Mouse (Mus musculus) forebrain, embryonic 12.5 days (tissue): ENCODE measurements around the gene Ptprn2. TPM values are rescaled to one million over a fixed set of nuclear protein-coding genes. Genes with fewer than 3 reads are reported as not detected.
A peak's percentile ranks its signal among the peaks of the same experiment; 100 is the strongest.

Experiments used
- ATAC-seq: fragments of 200-750 bp; cut with Nextera tagmentation; 2 replicates; pipeline ENCODE4 v1.8.0; 2017; ENCODE audit warnings: moderate TSS enrichment; ENCODE audit not compliant: low FRiP score
- H3K27ac ChIP-seq: fragments of 300-500 bp; sonication (generic); 2 replicates; pipeline ENCODE4 v1.5.1; 2016; ENCODE audit warnings: mild to moderate bottlenecking
- H3K27me3 ChIP-seq: fragments of 300-500 bp; sonication (generic); 2 replicates; pipeline ENCODE4 v1.6.1; 2016; ENCODE audit warnings: mild to moderate bottlenecking
- H3K36me3 ChIP-seq: fragments of 300-500 bp; sonication (generic); replicated peaks from 2 replicates; pipeline ENCODE4 v1.6.1; 2016; ENCODE audit warnings: mild to moderate bottlenecking
- H3K4me1 ChIP-seq: fragments of 300-500 bp; sonication (generic); 2 replicates; pipeline ENCODE4 v1.6.1; 2016
- H3K4me2 ChIP-seq: fragments of 300-500 bp; sonication (generic); 2 replicates; pipeline ENCODE4 v1.6.1; 2016; ENCODE audit warnings: mild to moderate bottlenecking, moderate library complexity
- H3K4me3 ChIP-seq: fragments of 300-500 bp; sonication (generic); replicated peaks from 2 replicates; pipeline ENCODE4 v1.5.1; 2016; ENCODE audit warnings: mild to moderate bottlenecking
- H3K9ac ChIP-seq: fragments of 300-500 bp; sonication (generic); 2 replicates; pipeline ENCODE4 v1.6.1; 2016; ENCODE audit warnings: mild to moderate bottlenecking
- H3K9me3 ChIP-seq: fragments of 300-500 bp; sonication (generic); 2 replicates; pipeline ENCODE4 v1.6.1; 2016
- WGBS: fragments of 180-500 bp; shearing (Covaris S2); methylation state at CpG from one replicate; pipeline ENCODE4 v1.1.7; 2016; 5-methylcytosine and 5-hydroxymethylcytosine counted together
- polyA plus RNA-seq: library from polyadenylated mRNA; unstranded; fragments of >200 nt; fragmentation: Nextera tagmentation; extraction: Ambion mirVana; gene quantifications from 2 replicates; pipeline ENCODE4 v1.2.1, GENCODE M21; 2016

Ptprn2 gene
- polyA plus RNA-seq, 1 experiment from 2014 or later, result 8.8 TPM

GRCm38 (mm10) chr12:116598123-116599005, 112.8 kb downstream of the Ptprn2 start:
- 75% methylated on average over 8 of the region's 8 CpGs for WGBS
- H3K4me3 ChIP-seq, result no peak overlapping the region
- H3K27me3 ChIP-seq, result no peaks in the 10 kb centered on the region
- no peak overlapping the region for H3K27ac ChIP-seq
- ATAC-seq, result no peak
- no peaks in the 10 kb centered on the region for H3K36me3 ChIP-seq
- no peak overlapping the region for H3K4me2 ChIP-seq
- no peaks in the 10 kb centered on the region for H3K9me3 ChIP-seq
- H3K4me1 ChIP-seq, result peaks cover 31% of the 10 kb centered on the region
- no peak overlapping the region for H3K9ac ChIP-seq

DNA sequence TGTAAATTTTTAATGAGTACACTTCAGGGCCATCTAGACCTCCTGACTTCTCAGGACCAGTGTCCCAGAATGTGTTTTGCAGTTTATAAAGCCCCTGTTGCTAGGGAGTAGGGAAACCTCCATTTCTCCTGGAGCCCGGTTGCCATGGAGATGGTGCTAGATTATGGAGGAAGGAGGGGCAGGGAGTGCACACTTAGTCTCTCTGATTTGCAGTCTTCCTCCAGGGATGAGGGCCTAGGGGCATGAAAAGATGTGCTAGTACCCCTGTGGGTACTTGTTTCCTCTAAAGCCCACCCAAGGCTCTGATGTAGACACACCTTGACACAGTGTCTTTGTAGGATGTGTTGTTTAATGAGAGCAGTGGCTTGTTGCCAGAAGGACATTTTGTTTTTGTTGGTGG, 114.0 kb downstream of the Ptprn2 start:
- H3K4me2 ChIP-seq, result no peak overlapping the region
- H3K4me3 ChIP-seq, result no peak overlapping the region
- no peak overlapping the region for H3K9ac ChIP-seq
- peak; percentile 82 for ATAC-seq
- no peaks in the 10 kb centered on the region for H3K36me3 ChIP-seq
- WGBS, result 60% methylated on average over 1 of the region's 1 CpGs
- H3K4me1 ChIP-seq, result peaks cover 31% of the 10 kb centered on the region
- peak overlapping the region; percentile 54; the same call in 1 of the 2 replicates for H3K27ac ChIP-seq
- H3K9me3 ChIP-seq, result no peaks in the 10 kb centered on the region
- no peaks in the 10 kb centered on the region for H3K27me3 ChIP-seq

- H3K4me1 ChIP-seq, result peaks cover 31% of the 10 kb centered on the region
- H3K27me3 ChIP-seq, result no peaks in the 10 kb centered on the region
- no peak overlapping the region for H3K4me2 ChIP-seq
- H3K9me3 ChIP-seq, result no peaks in the 10 kb centered on the region
- no peak overlapping the region for H3K9ac ChIP-seq
- H3K4me3 ChIP-seq, result no peak overlapping the region
- WGBS, result 73% methylated on average over 6 of the region's 6 CpGs
- ATAC-seq, result peak; percentile 51
- H3K36me3 ChIP-seq, result no peaks in the 10 kb centered on the region
- H3K27ac ChIP-seq, result peak overlapping the region; percentile 54; the same call in 1 of the 2 replicates
These were observed 114.5 kb downstream of the Ptprn2 start for GRCm38 (mm10) chr12:116600054-116600453.

DNA sequence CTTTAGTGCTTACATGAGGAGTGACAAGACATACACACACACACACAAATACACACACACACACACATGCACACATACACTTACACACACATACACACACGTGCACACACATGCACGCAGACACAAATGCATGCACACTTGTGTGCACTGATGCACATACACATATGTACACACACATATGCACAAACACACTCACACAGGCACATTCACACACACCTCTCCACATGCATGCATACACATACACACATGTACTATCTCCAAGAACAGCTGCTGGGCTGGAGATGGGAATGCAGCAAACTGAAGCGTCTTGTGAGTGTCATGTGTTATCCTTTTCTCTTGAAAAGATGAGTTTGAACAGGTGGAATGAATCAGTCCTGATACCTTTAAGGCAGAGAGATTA, 115.9 kb downstream of the Ptprn2 start:
- 93% methylated on average over 3 of the region's 3 CpGs for WGBS
- H3K36me3 ChIP-seq, result no peaks in the 10 kb centered on the region
- H3K27ac ChIP-seq, result no peak overlapping the region
- H3K4me3 ChIP-seq, result no peak overlapping the region
- H3K4me2 ChIP-seq, result no peak overlapping the region
- no peaks in the 10 kb centered on the region for H3K27me3 ChIP-seq
- no peak overlapping the region for H3K9ac ChIP-seq
- H3K9me3 ChIP-seq, result no peaks in the 10 kb centered on the region
- peaks cover 31% of the 10 kb centered on the region for H3K4me1 ChIP-seq
- no peak for ATAC-seq

- H3K27me3 ChIP-seq, result no peaks in the 10 kb centered on the region
- H3K4me2 ChIP-seq, result no peak overlapping the region
- H3K27ac ChIP-seq, result no peak overlapping the region
- ATAC-seq, result no peak
- no peaks in the 10 kb centered on the region for H3K36me3 ChIP-seq
- H3K4me1 ChIP-seq, result peaks cover 31% of the 10 kb centered on the region
- no peaks in the 10 kb centered on the region for H3K9me3 ChIP-seq
- H3K4me3 ChIP-seq, result no peak overlapping the region
- no peak overlapping the region for H3K9ac ChIP-seq
- WGBS, result 79% methylated on average over 5 of the region's 5 CpGs
These were observed 116.4 kb downstream of the Ptprn2 start for GRCm38 (mm10) chr12:116601921-116602320.

DNA sequence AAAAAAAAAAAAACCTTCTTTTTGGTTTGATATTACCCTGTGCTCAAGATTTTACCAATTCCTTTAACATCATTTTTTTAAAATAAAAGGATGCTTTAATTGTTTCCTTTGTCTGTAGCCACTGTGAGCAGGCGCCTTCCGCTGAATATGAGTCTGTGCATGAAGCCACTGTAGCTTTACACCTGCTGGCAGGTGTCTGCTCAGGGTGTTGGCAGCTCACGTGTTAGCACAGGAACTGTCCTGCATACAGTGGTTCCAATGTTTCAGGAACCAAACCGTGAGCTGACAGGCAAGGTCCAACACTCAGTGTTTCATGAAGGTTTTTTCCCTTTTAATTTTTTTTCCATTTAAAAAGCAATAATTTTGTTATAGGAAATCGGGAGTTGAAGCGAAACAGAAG, 123.1 kb downstream of the Ptprn2 start:
- Histone ChIP-seq H3K4me1 (no peaks in the 10 kb centered on the region), H3K4me3 (no peak overlapping the region), H3K9ac (no peak overlapping the region), H3K36me3 (no peaks in the 10 kb centered on the region), H3K4me2 (no peak overlapping the region), H3K9me3 (no peaks in the 10 kb centered on the region), H3K27me3 (no peaks in the 10 kb centered on the region), H3K27ac (no peak overlapping the region)
- 83% methylated on average over 6 of the region's 6 CpGs for WGBS
- no peak for ATAC-seq

DNA sequence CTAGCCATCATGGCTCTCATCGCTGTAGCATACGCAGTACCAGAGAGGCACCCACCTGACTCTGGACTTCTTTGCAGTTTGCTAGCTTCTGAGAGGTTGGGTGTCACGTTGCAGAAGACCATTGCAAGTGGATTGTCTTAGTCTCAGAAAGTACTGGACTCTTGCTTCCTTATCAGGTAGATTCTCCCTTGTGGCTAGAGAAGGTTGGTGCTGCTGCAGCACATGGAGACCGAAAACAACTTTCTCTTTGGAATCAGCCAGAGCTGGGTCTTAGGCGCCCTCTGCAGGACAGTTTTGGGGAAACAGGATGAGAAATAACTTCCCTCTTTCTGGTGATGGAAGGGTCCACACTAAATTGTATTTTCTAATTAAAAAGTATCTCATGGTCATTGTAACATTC, 134.3 kb downstream of the Ptprn2 start:
- no peaks in the 10 kb centered on the region; the same call in 1 of the 2 replicates for H3K27me3 ChIP-seq
- ATAC-seq, result peak; percentile 59
- H3K27ac ChIP-seq, result no peak overlapping the region
- 44% methylated on average over 5 of the region's 5 CpGs for WGBS
- H3K36me3 ChIP-seq, result no peaks in the 10 kb centered on the region
- H3K4me2 ChIP-seq, result no peak overlapping the region
- no peaks in the 10 kb centered on the region for H3K9me3 ChIP-seq
- H3K4me3 ChIP-seq, result no peak overlapping the region
- no peaks in the 10 kb centered on the region for H3K4me1 ChIP-seq
- H3K9ac ChIP-seq, result no peak overlapping the region

DNA sequence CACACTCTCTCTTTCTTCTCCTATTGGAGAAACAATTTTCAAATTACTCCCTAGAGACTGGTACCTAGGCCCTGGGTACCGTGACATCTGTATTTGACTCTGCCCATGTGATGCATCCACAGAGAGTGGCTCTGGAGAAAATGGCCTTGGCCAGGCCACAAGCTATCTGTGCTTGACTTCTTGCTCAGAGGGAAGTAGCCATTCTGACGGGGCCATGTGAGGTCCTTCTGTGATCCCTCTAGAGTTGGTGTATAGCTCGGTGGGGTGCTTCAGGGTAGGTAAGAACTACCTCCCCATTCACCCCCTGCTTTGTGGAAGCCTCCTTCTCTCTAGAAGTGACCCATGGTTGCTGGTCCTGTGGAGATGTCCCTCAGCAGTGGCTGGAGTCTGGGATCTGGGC, 134.8 kb downstream of the Ptprn2 start:
- no peaks in the 10 kb centered on the region for H3K4me1 ChIP-seq
- H3K27me3 ChIP-seq, result no peaks in the 10 kb centered on the region; the same call in 1 of the 2 replicates
- no peak overlapping the region for H3K9ac ChIP-seq
- H3K4me3 ChIP-seq, result no peak overlapping the region
- H3K36me3 ChIP-seq, result no peaks in the 10 kb centered on the region
- 74% methylated on average over 3 of the region's 3 CpGs for WGBS
- no peak overlapping the region for H3K27ac ChIP-seq
- no peaks in the 10 kb centered on the region for H3K9me3 ChIP-seq
- peak; percentile 36; the same call in 1 of the 2 replicates for ATAC-seq
- H3K4me2 ChIP-seq, result no peak overlapping the region

GRCm38 (mm10) chr12:116621325-116622040, 136.0 kb downstream of the Ptprn2 start:
- 80% methylated on average over 10 of the region's 10 CpGs for WGBS
- Histone ChIP-seq H3K4me2 (no peak overlapping the region), H3K27ac (no peak overlapping the region)

DNA sequence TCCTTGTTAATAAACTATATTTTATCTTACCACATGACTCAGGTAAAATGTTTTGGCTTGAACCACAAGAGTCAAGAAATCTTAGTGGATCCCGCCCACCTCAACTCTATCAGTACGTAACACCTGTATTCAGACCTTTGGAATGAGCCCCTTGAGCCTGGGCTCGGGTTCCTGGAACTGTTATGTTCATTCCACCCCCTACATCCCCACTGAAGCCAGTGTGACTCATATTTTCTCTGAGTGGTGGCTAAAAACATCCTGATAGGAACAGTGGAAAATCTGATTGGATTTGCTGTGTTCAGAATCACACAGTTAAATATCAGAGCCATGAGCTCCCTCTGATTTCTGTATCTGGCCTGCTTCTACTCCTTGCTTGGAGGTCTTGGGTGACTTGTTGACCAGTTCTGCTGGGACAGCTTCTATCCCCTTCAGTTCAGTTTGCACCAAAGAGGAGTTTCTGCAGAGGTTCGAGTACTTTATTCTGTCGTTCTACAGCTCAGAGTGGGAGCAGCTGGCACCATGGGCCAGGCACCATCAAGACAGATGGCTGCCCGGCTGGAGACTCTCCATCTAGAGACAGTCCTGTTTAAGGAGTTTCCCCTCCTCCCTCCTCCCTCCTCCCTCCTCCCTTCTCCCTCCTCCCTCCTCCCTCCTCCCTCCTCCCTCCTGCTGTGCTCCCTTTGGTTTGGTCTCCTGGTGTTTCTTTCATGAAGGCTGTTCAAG, 137.3 kb downstream of the Ptprn2 start:
- no peak overlapping the region for H3K4me3 ChIP-seq
- H3K36me3 ChIP-seq, result no peaks in the 10 kb centered on the region
- no peaks in the 10 kb centered on the region; the same call in 1 of the 2 replicates for H3K27me3 ChIP-seq
- no peak overlapping the region for H3K9ac ChIP-seq
- H3K9me3 ChIP-seq, result no peaks in the 10 kb centered on the region
- no peak overlapping the region for H3K27ac ChIP-seq
- no peak for ATAC-seq
- 67% methylated on average over 6 of the region's 6 CpGs for WGBS
- no peaks in the 10 kb centered on the region for H3K4me1 ChIP-seq
- no peak overlapping the region for H3K4me2 ChIP-seq

More at GRCm38 (mm10) chr12:116621325-116622040, 136.0 kb downstream of the Ptprn2 start:
- H3K9ac ChIP-seq, result no peak overlapping the region
- H3K27me3 ChIP-seq, result no peaks in the 10 kb centered on the region; the same call in 1 of the 2 replicates
- no peak for ATAC-seq
- H3K9me3 ChIP-seq, result no peaks in the 10 kb centered on the region
- no peak overlapping the region for H3K4me3 ChIP-seq
- H3K4me1 ChIP-seq, result no peaks in the 10 kb centered on the region
- no peaks in the 10 kb centered on the region for H3K36me3 ChIP-seq

- 56% methylated on average over 9 of the region's 9 CpGs for WGBS
These were observed 140.1 kb downstream of the Ptprn2 start for GRCm38 (mm10) chr12:116625391-116626281.

More at GRCm38 (mm10) chr12:116625391-116626281, 140.1 kb downstream of the Ptprn2 start:
- no peak overlapping the region for H3K27ac ChIP-seq
- no peaks in the 10 kb centered on the region; the same call in 1 of the 2 replicates for H3K27me3 ChIP-seq
- no peaks in the 10 kb centered on the region for H3K9me3 ChIP-seq
- no peak overlapping the region for H3K4me2 ChIP-seq
- H3K36me3 ChIP-seq, result no peaks in the 10 kb centered on the region
- peak; percentile 55 for ATAC-seq
- H3K9ac ChIP-seq, result no peak overlapping the region
- H3K4me1 ChIP-seq, result no peaks in the 10 kb centered on the region
- no peak overlapping the region for H3K4me3 ChIP-seq
